Mouse (Mus musculus) kidney, embryonic 16.5 days (tissue): ENCODE results near the gene Pdcd11. TPM values are rescaled to one million over a fixed set of nuclear protein-coding genes. Genes with fewer than 3 reads are reported as not detected.

ENCODE experiments used
- ATAC-seq: fragments of 200-750 bp; cut with Nextera tagmentation; 2 replicates; pipeline ENCODE4 v1.8.0; 2017; ENCODE audit warnings: moderate TSS enrichment; ENCODE audit not compliant: low FRiP score, low TSS enrichment
- H3K27ac ChIP-seq: fragments of 300-500 bp; sonication (generic); 2 replicates; pipeline ENCODE4 v1.5.1; 2014; ENCODE audit warnings: low read length
- H3K27me3 ChIP-seq: fragments of 300-500 bp; sonication (generic); 2 replicates; pipeline ENCODE4 v1.6.1; 2014; ENCODE audit warnings: low read length, control low read depth, mixed read lengths; ENCODE audit not compliant: insufficient read depth
- H3K36me3 ChIP-seq: fragments of 300-500 bp; sonication (generic); 2 replicates; pipeline ENCODE4 v1.6.1; 2014; ENCODE audit warnings: low read length, control low read depth, mixed read lengths; ENCODE audit not compliant: insufficient read depth
- H3K4me1 ChIP-seq: fragments of 300-500 bp; sonication (generic); 2 replicates; pipeline ENCODE4 v1.6.1; 2014; ENCODE audit warnings: low read length, control low read depth, mixed read lengths; ENCODE audit not compliant: insufficient read depth
- H3K4me2 ChIP-seq: fragments of 300-500 bp; sonication (generic); replicated peaks from 2 replicates; pipeline ENCODE4 v1.6.1; 2014; ENCODE audit warnings: low read depth, low read length
- H3K4me3 ChIP-seq: fragments of 300-500 bp; sonication (generic); 2 replicates; pipeline ENCODE4 v1.5.1; 2014; ENCODE audit warnings: mild to moderate bottlenecking, low read length
- H3K9ac ChIP-seq: fragments of 300-500 bp; sonication (generic); replicated peaks from 2 replicates; pipeline ENCODE4 v1.6.1; 2014; ENCODE audit warnings: low read length
- H3K9me3 ChIP-seq: fragments of 300-500 bp; sonication (generic); 2 replicates; pipeline ENCODE4 v1.6.1; 2016; ENCODE audit warnings: low read length, control low read depth
- WGBS: fragments of 180-500 bp; shearing (Covaris S2); extraction: QIAGEN DNeasy Blood & Tissue Kit; methylation state at CpG from one replicate; pipeline ENCODE4 v1.1.7; 2014; 5-methylcytosine and 5-hydroxymethylcytosine counted together
- polyA plus RNA-seq: library from polyadenylated mRNA; unstranded; fragments of >200 nt; fragmentation: Nextera tagmentation; extraction: Ambion mirVana; gene quantifications from 2 replicates; pipeline ENCODE4 v1.2.1, GENCODE M21; 2015

Gene Pdcd11
- polyA plus RNA-seq, 1 experiment from 2014 or later = 9.3 TPM

DNA sequence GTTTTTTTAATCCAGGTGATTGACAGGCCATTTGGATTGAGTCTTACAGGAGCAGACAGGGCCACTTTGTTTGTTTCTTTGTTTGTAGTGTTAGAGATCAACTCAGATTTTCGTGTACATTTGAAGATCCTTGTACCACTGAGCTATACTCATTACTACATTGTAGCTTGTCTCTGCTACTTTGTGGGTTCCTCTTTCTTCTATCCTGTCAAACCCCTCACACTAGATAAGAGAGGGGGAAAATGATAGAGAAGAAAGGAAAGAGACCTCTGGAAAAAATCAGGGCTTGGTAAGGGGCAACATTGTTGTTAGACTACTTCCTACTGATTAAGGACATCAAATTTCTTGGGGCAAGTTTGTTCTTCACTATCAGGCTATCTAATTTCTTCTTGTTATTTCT lies 32.9 kb upstream of the Pdcd11 start:
- Histone ChIP-seq H3K9me3 (no peaks in the 10 kb centered on the region), H3K4me1 (no peaks in the 10 kb centered on the region), H3K4me3 (no peak overlapping the region), H3K36me3 (no peaks in the 10 kb centered on the region), H3K27me3 (no peaks in the 10 kb centered on the region), H3K9ac (no peak overlapping the region), H3K4me2 (no peak overlapping the region), H3K27ac (no peak overlapping the region)
- ATAC-seq = no peak
- 69% methylated on average over 1 of the region's 1 CpGs for WGBS

DNA sequence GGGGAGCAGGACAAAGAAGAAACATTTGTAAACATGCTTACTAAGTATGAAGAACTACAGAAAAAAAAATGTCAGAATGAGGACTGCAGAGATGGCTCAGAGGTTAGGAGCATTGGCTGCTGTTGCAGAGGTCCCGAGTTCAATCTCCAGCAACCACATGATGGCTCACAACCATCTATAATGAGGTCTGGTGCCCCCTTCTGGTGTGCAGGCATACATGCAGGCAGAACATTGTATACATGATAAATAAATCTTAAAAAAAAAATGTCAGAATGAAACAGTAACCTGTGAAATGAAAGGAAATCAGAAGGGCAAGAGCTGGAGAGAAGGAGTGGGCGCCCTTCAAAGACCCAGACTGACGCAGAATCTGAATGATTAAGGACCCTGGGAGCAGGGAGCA lies 24.7 kb upstream of the Pdcd11 start:
- ATAC-seq = no peak
- H3K36me3 ChIP-seq = peaks cover under 1% of the 10 kb centered on the region
- H3K27ac ChIP-seq = no peak overlapping the region
- 90% methylated on average over 3 of the region's 3 CpGs for WGBS
- H3K4me2 ChIP-seq = no peak overlapping the region
- H3K4me3 ChIP-seq = no peak overlapping the region
- H3K9me3 ChIP-seq = no peaks in the 10 kb centered on the region
- H3K4me1 ChIP-seq = peaks cover 16% of the 10 kb centered on the region
- no peaks in the 10 kb centered on the region for H3K27me3 ChIP-seq
- no peak overlapping the region for H3K9ac ChIP-seq

DNA sequence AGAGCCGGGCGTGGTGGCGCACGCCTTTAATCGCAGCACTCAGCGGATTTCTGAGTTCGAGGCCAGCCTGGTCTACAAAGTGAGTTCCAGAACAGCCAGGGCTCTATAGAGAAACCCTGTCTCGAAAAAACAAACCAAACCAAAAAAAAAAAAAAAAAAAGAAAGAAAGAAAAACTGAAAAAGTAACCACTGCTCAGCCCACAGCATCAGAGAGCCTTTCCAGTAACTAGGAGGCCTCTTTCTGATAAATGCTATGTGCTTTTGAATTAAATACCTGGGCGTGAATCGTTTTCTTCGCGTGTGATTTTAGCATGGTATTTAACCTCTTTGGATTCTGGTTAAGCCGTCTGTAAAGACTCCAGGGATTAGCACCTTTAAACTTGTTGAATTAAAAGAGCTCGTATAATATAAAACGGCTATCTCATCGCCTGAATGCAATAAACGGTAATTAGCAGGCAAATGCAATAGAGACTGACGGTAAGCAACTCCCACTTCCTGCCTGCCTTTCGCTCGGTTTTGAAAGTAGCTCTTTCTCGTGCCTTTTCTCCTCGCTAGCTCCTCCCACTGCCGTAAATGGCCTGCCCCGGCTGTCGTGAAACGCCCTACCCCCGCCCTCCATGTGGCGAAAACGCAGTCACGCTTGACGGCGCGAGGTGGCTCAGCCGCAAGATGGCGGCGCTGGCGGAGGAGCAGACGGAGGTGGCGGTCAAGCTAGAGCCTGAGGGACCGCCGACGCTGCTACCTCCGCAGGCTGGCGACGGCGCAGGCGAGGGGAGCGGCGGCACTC lies 23.3 kb upstream of the Pdcd11 start, which contains the start of gene Taf5:
Gene Taf5, plus strand, starts transcription at position 651 of the 787 bp plus-strand sequence.
- Histone ChIP-seq H3K27me3 (no peaks in the 10 kb centered on the region), H3K36me3 (peaks cover 11% of the 10 kb centered on the region), H3K4me3 (peak within 1 kb of the TSS; percentile 93), H3K9me3 (no peaks in the 10 kb centered on the region), H3K27ac (peak within 1 kb of the TSS; percentile 92), H3K9ac (peak within 1 kb of the TSS; percentile 97), H3K4me1 (peaks cover 16% of the 10 kb centered on the region), H3K4me2 (peak within 1 kb of the TSS; percentile 69)
- 10% methylated on average over 47 of the region's 49 CpGs for WGBS
- ATAC-seq = peak; percentile 76

DNA sequence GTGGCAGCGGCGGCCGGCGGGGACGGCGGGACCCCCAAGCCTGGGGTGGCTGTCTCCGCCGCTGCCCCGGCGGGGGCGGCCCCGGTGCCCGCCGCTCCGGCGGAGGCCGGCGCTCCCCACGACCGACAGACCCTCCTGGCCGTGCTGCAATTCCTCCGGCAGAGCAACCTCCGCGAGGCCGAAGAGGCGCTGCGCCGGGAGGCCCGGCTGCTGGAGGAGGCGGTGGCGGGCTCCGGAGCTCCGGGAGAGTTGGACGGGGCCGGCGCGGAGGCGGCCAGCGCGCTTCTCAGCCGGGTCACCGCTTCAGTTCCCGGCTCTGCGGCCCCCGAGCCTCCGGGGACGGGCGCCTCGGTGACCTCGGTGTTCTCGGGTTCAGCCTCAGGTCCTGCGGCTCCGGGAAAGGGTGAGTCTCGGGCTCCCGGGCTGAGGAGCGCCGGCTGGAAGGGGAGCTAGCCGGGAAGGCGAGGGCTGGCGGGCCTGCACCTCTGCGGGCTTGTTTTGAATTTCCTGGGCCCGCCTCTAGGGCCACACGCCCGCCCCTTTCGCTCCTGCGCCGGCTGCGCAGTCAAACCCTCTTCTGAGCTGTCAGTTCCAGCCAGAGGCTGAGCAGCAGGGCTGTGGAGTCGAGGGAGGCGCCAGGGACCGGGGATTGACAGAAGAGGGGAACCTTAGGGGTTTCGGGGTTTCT lies 22.5 kb upstream of the Pdcd11 start:
- peak overlapping the region; percentile 93 for H3K4me3 ChIP-seq
- peak overlapping the region; percentile 92 for H3K27ac ChIP-seq
- peaks cover 16% of the 10 kb centered on the region for H3K36me3 ChIP-seq
- peak overlapping the region; percentile 69 for H3K4me2 ChIP-seq
- peak overlapping the region; percentile 97 for H3K9ac ChIP-seq
- 0% methylated on average over 60 of the region's 72 CpGs for WGBS
- peak; percentile 95 for ATAC-seq
- H3K9me3 ChIP-seq = no peaks in the 10 kb centered on the region
- H3K4me1 ChIP-seq = peaks cover 16% of the 10 kb centered on the region
- H3K27me3 ChIP-seq = no peaks in the 10 kb centered on the region

DNA sequence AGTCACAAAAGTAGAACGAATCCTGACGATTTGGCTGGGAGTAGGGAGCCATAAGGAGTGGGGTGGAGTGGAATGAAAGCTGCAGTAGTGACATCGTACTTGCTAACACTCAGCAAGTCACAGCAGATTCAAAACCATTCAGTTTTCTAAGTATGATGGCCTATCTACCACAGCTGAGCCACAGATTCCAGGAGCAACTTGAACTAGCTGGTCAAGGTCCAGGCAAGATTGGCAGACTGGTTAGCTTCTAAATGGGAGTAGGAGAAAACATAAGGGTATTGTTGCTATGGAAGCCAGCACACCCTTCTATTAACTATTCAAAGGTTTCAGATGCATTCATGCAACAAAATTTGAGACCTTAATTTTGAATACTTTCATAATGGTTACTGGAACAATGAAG lies 2.3 kb upstream of the Pdcd11 start:
- H3K4me2 ChIP-seq = no peak overlapping the region
- H3K4me1 ChIP-seq = peaks cover 13% of the 10 kb centered on the region
- no peaks in the 10 kb centered on the region for H3K27me3 ChIP-seq
- no peaks in the 10 kb centered on the region for H3K9me3 ChIP-seq
- ATAC-seq = no peak
- no peak overlapping the region for H3K9ac ChIP-seq
- no peak overlapping the region for H3K4me3 ChIP-seq
- H3K36me3 ChIP-seq = peaks cover 24% of the 10 kb centered on the region
- H3K27ac ChIP-seq = no peak overlapping the region
- WGBS = 89% methylated on average over 3 of the region's 3 CpGs

DNA sequence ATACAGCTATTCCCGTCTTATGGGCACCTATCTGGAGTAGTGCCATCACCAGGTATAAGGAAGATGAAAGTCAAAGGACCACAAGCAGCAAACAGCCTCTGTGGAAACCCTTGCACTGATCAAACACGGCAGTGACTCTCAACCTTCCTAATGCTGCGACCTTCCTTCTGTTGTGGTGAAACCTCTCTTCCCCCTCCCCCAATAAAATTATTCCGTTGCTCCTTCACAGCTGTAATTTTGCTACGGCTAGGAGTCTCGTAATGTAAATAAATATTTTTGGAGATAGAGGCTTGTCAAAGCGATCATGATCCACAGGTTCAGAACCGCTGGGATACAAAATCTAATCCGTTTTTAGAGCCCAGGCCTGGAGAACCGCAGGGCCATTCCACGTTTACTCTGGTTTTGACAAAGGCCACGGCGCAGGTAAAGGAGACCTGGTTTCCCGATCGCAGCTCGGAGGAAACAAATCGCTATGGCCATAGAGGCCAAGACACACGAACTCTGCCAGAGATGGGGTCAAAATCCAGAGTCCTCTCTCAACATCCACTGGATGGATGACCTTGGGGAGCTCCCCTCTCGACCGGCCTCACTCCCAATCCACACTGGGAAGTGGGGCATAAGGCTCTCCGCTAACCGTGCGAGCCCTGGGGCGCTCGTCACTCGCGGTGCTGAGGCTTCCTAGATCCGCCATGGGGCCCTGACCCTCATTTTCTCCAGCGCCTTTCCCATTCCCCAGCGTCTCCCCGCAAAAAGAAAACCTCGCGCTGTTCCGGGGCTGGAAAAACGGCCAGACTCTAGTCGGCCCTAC lies 646 bp upstream of the Pdcd11 start:
- H3K4me1 ChIP-seq = peaks cover 13% of the 10 kb centered on the region
- peak overlapping the region; percentile 90 for H3K27ac ChIP-seq
- H3K9me3 ChIP-seq = no peaks in the 10 kb centered on the region
- H3K36me3 ChIP-seq = peaks cover 11% of the 10 kb centered on the region
- H3K27me3 ChIP-seq = no peaks in the 10 kb centered on the region
- peak overlapping the region; percentile 87 for H3K9ac ChIP-seq
- ATAC-seq = peak; percentile 79; the same call in 1 of the 2 replicates
- H3K4me3 ChIP-seq = peak overlapping the region; percentile 99
- 1% methylated on average over 36 of the region's 36 CpGs for WGBS
- peak overlapping the region; percentile 88 for H3K4me2 ChIP-seq

DNA sequence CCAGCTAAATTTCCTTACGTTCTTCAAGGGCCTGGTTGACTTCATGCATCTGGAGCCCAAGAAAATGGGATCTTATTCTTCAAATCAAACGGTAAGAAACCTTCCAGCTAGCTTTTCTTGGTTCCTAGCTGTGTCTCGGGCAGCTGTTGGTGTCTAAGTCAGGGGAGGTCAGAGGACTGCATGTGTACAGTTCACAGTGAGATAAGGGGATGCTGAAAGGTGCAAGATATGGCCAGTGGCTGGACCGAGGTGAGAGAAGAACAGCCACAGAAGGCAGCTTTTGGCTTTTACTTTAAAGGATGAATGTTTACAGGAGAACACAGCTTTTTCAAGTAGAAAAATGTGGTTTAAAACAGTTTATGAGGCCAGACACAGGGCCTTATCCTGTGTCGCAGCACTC lies 10.5 kb downstream of the Pdcd11 start:
- Histone ChIP-seq H3K9ac (no peak overlapping the region), H3K4me2 (no peak overlapping the region), H3K36me3 (peaks cover 79% of the 10 kb centered on the region), H3K27ac (no peak overlapping the region), H3K27me3 (no peaks in the 10 kb centered on the region), H3K4me3 (no peak overlapping the region), H3K4me1 (no peaks in the 10 kb centered on the region), H3K9me3 (no peaks in the 10 kb centered on the region)
- ATAC-seq = no peak
- WGBS = 89% methylated on average over 5 of the region's 5 CpGs

DNA sequence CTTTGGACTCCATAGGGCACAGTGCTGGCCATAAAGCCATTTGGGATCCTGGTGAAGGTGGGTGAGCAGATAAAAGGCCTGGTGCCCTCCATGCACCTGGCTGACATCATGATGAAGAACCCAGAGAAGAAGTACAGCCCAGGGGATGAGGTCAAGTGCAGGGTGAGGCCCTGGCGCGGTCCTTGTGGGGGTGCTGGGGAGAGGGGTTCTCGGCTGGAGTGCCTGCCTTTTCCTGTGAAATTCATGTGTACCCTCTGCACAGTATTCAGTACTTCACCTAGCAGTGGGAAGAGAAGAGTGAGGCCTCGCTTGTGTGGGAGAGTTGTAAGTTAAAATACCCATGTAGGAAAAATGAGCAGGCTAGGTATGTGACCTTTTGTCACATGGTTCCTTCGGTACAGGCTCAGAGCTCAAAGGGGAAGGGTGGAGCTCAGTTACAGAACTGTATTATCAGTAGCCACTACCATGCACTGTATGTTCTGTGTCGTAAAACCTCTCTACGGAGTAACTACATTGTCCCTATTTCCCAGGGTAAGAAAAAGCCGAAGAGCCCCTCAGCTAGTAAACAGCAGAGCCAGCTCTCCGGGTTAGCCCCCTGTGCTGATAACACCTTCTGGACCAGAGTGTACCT lies 14.2 kb downstream of the Pdcd11 start:
- no peak for ATAC-seq
- Histone ChIP-seq H3K36me3 (peaks cover 85% of the 10 kb centered on the region), H3K4me3 (no peak overlapping the region), H3K9me3 (no peaks in the 10 kb centered on the region), H3K27ac (no peak overlapping the region), H3K27me3 (no peaks in the 10 kb centered on the region), H3K4me2 (no peak overlapping the region), H3K4me1 (no peaks in the 10 kb centered on the region), H3K9ac (no peak overlapping the region)
- WGBS = 91% methylated on average over 9 of the region's 9 CpGs

DNA sequence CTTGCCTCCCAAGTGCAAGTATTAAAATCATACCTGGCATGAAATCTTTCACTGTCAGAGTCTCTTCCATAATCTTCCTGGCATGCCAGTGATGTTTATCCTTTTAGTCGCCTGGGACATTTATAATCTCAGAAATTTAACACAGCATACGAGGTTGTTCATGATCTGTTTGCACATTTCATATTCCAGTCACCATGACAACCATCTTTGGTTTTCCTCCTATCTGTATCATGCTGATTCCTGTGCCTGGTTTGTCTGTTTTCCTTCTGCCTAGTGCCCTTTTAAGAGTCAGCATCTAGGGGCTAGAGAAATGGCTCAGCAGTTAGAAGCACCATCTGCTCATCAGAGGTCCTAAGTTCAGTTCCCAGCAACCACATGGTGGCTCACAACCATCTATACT lies 28.1 kb downstream of the Pdcd11 start:
- H3K27ac ChIP-seq = no peak overlapping the region
- H3K9me3 ChIP-seq = no peaks in the 10 kb centered on the region
- no peak overlapping the region for H3K4me3 ChIP-seq
- WGBS = 83% methylated on average over 2 of the region's 2 CpGs
- no peak for ATAC-seq
- no peak overlapping the region for H3K9ac ChIP-seq
- H3K27me3 ChIP-seq = no peaks in the 10 kb centered on the region
- H3K4me2 ChIP-seq = no peak overlapping the region
- H3K36me3 ChIP-seq = peaks cover 61% of the 10 kb centered on the region
- H3K4me1 ChIP-seq = no peaks in the 10 kb centered on the region
